Mouse (Mus musculus) midbrain, embryonic 10.5 days (tissue): ENCODE data around the gene Phyhipl. TPM values are rescaled to one million over a fixed set of nuclear protein-coding genes. Genes with fewer than 3 reads are reported as not detected.

Source experiments
- DNase-seq: peaks from one replicate; pipeline ENCODE4 v3.0.0-alpha.2; 2017; ENCODE audit warnings: low spot score
- H3K27ac ChIP-seq: fragments of 300-500 bp; sonication (generic); replicated peaks from 2 replicates; pipeline ENCODE4 v1.5.1; 2016; ENCODE audit warnings: mild to moderate bottlenecking
- H3K27me3 ChIP-seq: fragments of 300-500 bp; sonication (generic); 2 replicates; pipeline ENCODE4 v1.6.1; 2016; ENCODE audit warnings: low read depth, mild to moderate bottlenecking; ENCODE audit not compliant: poor library complexity, severe bottlenecking
- H3K36me3 ChIP-seq: fragments of 300-500 bp; sonication (generic); 2 replicates; pipeline ENCODE4 v1.6.1; 2016; ENCODE audit warnings: mild to moderate bottlenecking, moderate library complexity
- H3K4me1 ChIP-seq: fragments of 300-500 bp; sonication (generic); 2 replicates; pipeline ENCODE4 v1.6.1; 2016
- H3K4me3 ChIP-seq: fragments of 300-500 bp; sonication (generic); 2 replicates; pipeline ENCODE4 v1.5.1; 2016; ENCODE audit warnings: mild to moderate bottlenecking, moderate library complexity
- H3K9me3 ChIP-seq: fragments of 300-500 bp; sonication (generic); replicated peaks from 2 replicates; pipeline ENCODE4 v1.6.1; 2016; ENCODE audit warnings: mild to moderate bottlenecking
- WGBS: fragments of 180-500 bp; shearing (Covaris S2); methylation state at CpG from one replicate; pipeline ENCODE4 v1.1.7; 2016; 5-methylcytosine and 5-hydroxymethylcytosine counted together
- polyA plus RNA-seq: library from polyadenylated mRNA; unstranded; fragments of >200 nt; fragmentation: Nextera tagmentation; extraction: Ambion mirVana; gene quantifications from 2 replicates; pipeline ENCODE4 v1.2.1, GENCODE M21; 2016

Phyhipl gene
- polyA plus RNA-seq = 19.8 and 31.0 TPM in 2 replicates

- 80% methylated on average over 7 of the region's 7 CpGs for WGBS
These were observed at the start of gene Phyhipl for GRCm38 (mm10) chr10:70655828-70656227. TSS of gene Phyhipl (minus strand) at chr10:70655965.

GRCm38 (mm10) chr10:70703211-70703610 lies 47.4 kb upstream of the Phyhipl start:
- Histone ChIP-seq H3K4me3 (no peak overlapping the region), H3K27me3 (no peaks in the 10 kb centered on the region), H3K36me3 (no peaks in the 10 kb centered on the region), H3K4me1 (no peaks in the 10 kb centered on the region), H3K9me3 (peaks cover 6% of the 10 kb centered on the region; the same call in 1 of the 2 replicates), H3K27ac (no peak overlapping the region)
- 60% methylated on average over 6 of the region's 6 CpGs for WGBS
- DNase-seq = no peak

More at GRCm38 (mm10) chr10:70655828-70656227, at the start of gene Phyhipl:
- H3K27ac ChIP-seq = no peak within 1 kb of the TSS
- H3K36me3 ChIP-seq = no peaks in the 10 kb centered on the region
- no peaks in the 10 kb centered on the region for H3K27me3 ChIP-seq
- no peak for DNase-seq
- no peak within 1 kb of the TSS for H3K4me3 ChIP-seq
- no peaks in the 10 kb centered on the region for H3K9me3 ChIP-seq
- H3K4me1 ChIP-seq = peaks cover 27% of the 10 kb centered on the region

GRCm38 (mm10) chr10:70699581-70699980 lies 43.8 kb upstream of the Phyhipl start:
- Histone ChIP-seq H3K27me3 (no peaks in the 10 kb centered on the region), H3K27ac (no peak overlapping the region), H3K4me1 (no peaks in the 10 kb centered on the region), H3K9me3 (no peaks in the 10 kb centered on the region), H3K36me3 (no peaks in the 10 kb centered on the region), H3K4me3 (no peak overlapping the region)
- WGBS = 94% methylated on average over 7 of the region's 7 CpGs
- DNase-seq = no peak

GRCm38 (mm10) chr10:70698014-70698413 lies 42.2 kb upstream of the Phyhipl start:
- DNase-seq = no peak
- H3K9me3 ChIP-seq = no peaks in the 10 kb centered on the region
- 91% methylated on average over 3 of the region's 3 CpGs for WGBS
- no peak overlapping the region for H3K4me3 ChIP-seq
- H3K27me3 ChIP-seq = no peaks in the 10 kb centered on the region
- no peaks in the 10 kb centered on the region for H3K36me3 ChIP-seq
- H3K27ac ChIP-seq = no peak overlapping the region
- no peaks in the 10 kb centered on the region for H3K4me1 ChIP-seq

GRCm38 (mm10) chr10:70696748-70697585 lies 41.2 kb upstream of the Phyhipl start:
- 88% methylated on average over 29 of the region's 29 CpGs for WGBS
- H3K27ac ChIP-seq = no peak overlapping the region
- no peaks in the 10 kb centered on the region for H3K27me3 ChIP-seq
- H3K4me3 ChIP-seq = no peak overlapping the region
- H3K4me1 ChIP-seq = no peaks in the 10 kb centered on the region
- DNase-seq = no peak
- no peaks in the 10 kb centered on the region for H3K36me3 ChIP-seq
- no peaks in the 10 kb centered on the region for H3K9me3 ChIP-seq

- H3K4me3 ChIP-seq = no peak overlapping the region
- 92% methylated on average over 6 of the region's 6 CpGs for WGBS
- no peak overlapping the region for H3K27ac ChIP-seq
- H3K27me3 ChIP-seq = no peaks in the 10 kb centered on the region
- peaks cover 31% of the 10 kb centered on the region for H3K4me1 ChIP-seq
- H3K36me3 ChIP-seq = no peaks in the 10 kb centered on the region
- H3K9me3 ChIP-seq = peaks cover 7% of the 10 kb centered on the region
- no peak for DNase-seq
These were observed 33.6 kb upstream of the Phyhipl start for GRCm38 (mm10) chr10:70689346-70689745.

- H3K36me3 ChIP-seq = no peaks in the 10 kb centered on the region
- no peak overlapping the region for H3K4me3 ChIP-seq
- no peaks in the 10 kb centered on the region for H3K27me3 ChIP-seq
- DNase-seq = no peak
- H3K4me1 ChIP-seq = peaks cover 31% of the 10 kb centered on the region
- no peak overlapping the region for H3K27ac ChIP-seq
- H3K9me3 ChIP-seq = peaks cover 7% of the 10 kb centered on the region
- WGBS = 66% methylated on average over 8 of the region's 8 CpGs
These were observed 33.1 kb upstream of the Phyhipl start for GRCm38 (mm10) chr10:70688881-70689280.

- Histone ChIP-seq H3K4me3 (no peak overlapping the region), H3K9me3 (peaks cover 7% of the 10 kb centered on the region), H3K36me3 (no peaks in the 10 kb centered on the region), H3K4me1 (peaks cover 31% of the 10 kb centered on the region), H3K27ac (peak overlapping the region; percentile 69), H3K27me3 (no peaks in the 10 kb centered on the region)
- DNase-seq = no peak
- WGBS = 56% methylated on average over 11 of the region's 11 CpGs
These were observed 31.4 kb upstream of the Phyhipl start for GRCm38 (mm10) chr10:70686941-70687703.

GRCm38 (mm10) chr10:70686505-70686904 lies 30.7 kb upstream of the Phyhipl start:
- Histone ChIP-seq H3K27ac (peak overlapping the region; percentile 69), H3K9me3 (peaks cover 7% of the 10 kb centered on the region), H3K27me3 (no peaks in the 10 kb centered on the region), H3K4me1 (peaks cover 31% of the 10 kb centered on the region), H3K36me3 (no peaks in the 10 kb centered on the region), H3K4me3 (no peak overlapping the region)
- WGBS = 9% methylated on average over 3 of the region's 3 CpGs
- DNase-seq = peak; percentile 23

- 86% methylated on average over 4 of the region's 4 CpGs for WGBS
- peaks cover 7% of the 10 kb centered on the region for H3K9me3 ChIP-seq
- no peak overlapping the region for H3K27ac ChIP-seq
- H3K4me3 ChIP-seq = no peak overlapping the region
- H3K4me1 ChIP-seq = peaks cover 27% of the 10 kb centered on the region
- DNase-seq = no peak
- no peaks in the 10 kb centered on the region for H3K36me3 ChIP-seq
- no peaks in the 10 kb centered on the region for H3K27me3 ChIP-seq
These were observed 27.7 kb upstream of the Phyhipl start for GRCm38 (mm10) chr10:70683508-70683907.

- H3K36me3 ChIP-seq = no peaks in the 10 kb centered on the region
- H3K4me1 ChIP-seq = no peaks in the 10 kb centered on the region
- no peak for DNase-seq
- H3K9me3 ChIP-seq = no peaks in the 10 kb centered on the region
- no peaks in the 10 kb centered on the region for H3K27me3 ChIP-seq
- WGBS = 92% methylated on average over 1 of the region's 1 CpGs
- H3K27ac ChIP-seq = no peak overlapping the region
- H3K4me3 ChIP-seq = no peak overlapping the region
These were observed 22.2 kb upstream of the Phyhipl start for GRCm38 (mm10) chr10:70677946-70678345.

- H3K27me3 ChIP-seq = no peaks in the 10 kb centered on the region
- WGBS = 46% methylated on average over 6 of the region's 6 CpGs
These were observed 507 bp upstream of the Phyhipl start for GRCm38 (mm10) chr10:70656272-70656671.

GRCm38 (mm10) chr10:70654655-70655054 lies 1.1 kb downstream of the Phyhipl start:
- no peak overlapping the region for H3K4me3 ChIP-seq
- 72% methylated on average over 4 of the region's 4 CpGs for WGBS
- H3K9me3 ChIP-seq = no peaks in the 10 kb centered on the region
- no peaks in the 10 kb centered on the region for H3K27me3 ChIP-seq
- H3K4me1 ChIP-seq = peaks cover 27% of the 10 kb centered on the region
- DNase-seq = no peak
- H3K36me3 ChIP-seq = no peaks in the 10 kb centered on the region
- no peak overlapping the region for H3K27ac ChIP-seq

More at GRCm38 (mm10) chr10:70656272-70656671, 507 bp upstream of the Phyhipl start:
- Histone ChIP-seq H3K36me3 (no peaks in the 10 kb centered on the region), H3K9me3 (no peaks in the 10 kb centered on the region), H3K4me1 (peaks cover 27% of the 10 kb centered on the region), H3K4me3 (no peak overlapping the region), H3K27ac (no peak overlapping the region)
- DNase-seq = no peak
